Mouse (Mus musculus): ENCODE data around the gene Tango2. TPM values are rescaled to one million over a fixed set of nuclear protein-coding genes. Genes with fewer than 3 reads are reported as not detected.

The Tango2 gene
- polyA plus RNA-seq (2014; fragmentation: Nextera tagmentation; extraction: Ambion mirVana): 70.0 TPM in 2 replicates

GRCm38 (mm10) chr16:18347931-18348600 is at the start of gene Tango2, which contains the start of gene Arvcf:
Gene Tango2 (minus strand): TSS chr16:18348103.
Gene Arvcf (plus strand): TSS chr16:18348182.
- peaks cover 4% of the 10 kb centered on the region; the same call in 1 of the 2 replicates for H3K36me3 ChIP-seq (ENCODE audit: control insufficient read depth, insufficient read depth, low read length)
- no peaks in the 10 kb centered on the region for H3K27me3 ChIP-seq (ENCODE audit: control insufficient read depth, insufficient read depth, low read length)
- H3K4me2 ChIP-seq (ENCODE audit: low read length): peak within 1 kb of the TSS; percentile 73
- H3K27ac ChIP-seq (replicated peaks; ENCODE audit: low read depth, low read length): peak within 1 kb of the TSS; percentile 72
- peak within 1 kb of the TSS; percentile 93 for H3K4me3 ChIP-seq (replicated peaks; ENCODE audit: low read depth, low read length)
- H3K4me1 ChIP-seq (ENCODE audit: control insufficient read depth, insufficient read depth, low read length): peaks cover 25% of the 10 kb centered on the region
- WGBS: under 1% methylated on average over 44 of the region's 44 CpGs
- DNase-seq: peak; percentile 96
- peak; percentile 88 for ATAC-seq (ENCODE audit: low FRiP score, low TSS enrichment)
- H3K9me3 ChIP-seq (ENCODE audit: control insufficient read depth, low read length): no peaks in the 10 kb centered on the region
- peak within 1 kb of the TSS; percentile 82 for H3K9ac ChIP-seq (replicated peaks; ENCODE audit: low read length)

GRCm38 (mm10) chr16:18396791-18397621 is 49.1 kb upstream of the Tango2 start:
- Histone ChIP-seq H3K27ac (replicated peaks; ENCODE audit: low read depth, low read length) (no peak overlapping the region), H3K9ac (replicated peaks; ENCODE audit: low read length) (no peak overlapping the region), H3K4me1 (ENCODE audit: control insufficient read depth, insufficient read depth, low read length) (peaks cover 68% of the 10 kb centered on the region), H3K4me3 (replicated peaks; ENCODE audit: low read depth, low read length) (no peak overlapping the region), H3K27me3 (ENCODE audit: control insufficient read depth, insufficient read depth, low read length) (no peaks in the 10 kb centered on the region), H3K9me3 (ENCODE audit: control insufficient read depth, low read length) (no peaks in the 10 kb centered on the region), H3K4me2 (ENCODE audit: low read length) (no peak overlapping the region), H3K36me3 (ENCODE audit: control insufficient read depth, insufficient read depth, low read length) (peaks cover 53% of the 10 kb centered on the region)
- DNase-seq (no peak), ATAC-seq (ENCODE audit: low FRiP score, low TSS enrichment) (no peak)
- WGBS: 97% methylated on average over 27 of the region's 27 CpGs

- 32% methylated on average over 2 of the region's 2 CpGs for WGBS
- Histone ChIP-seq H3K9ac (replicated peaks; ENCODE audit: low read length) (0 out of 2 replicates have a peak overlapping the region, but pooled peaks have one; percentile 21), H3K4me1 (ENCODE audit: control insufficient read depth, insufficient read depth, low read length) (peaks cover 63% of the 10 kb centered on the region), H3K4me2 (ENCODE audit: low read length) (peak overlapping the region; percentile 89), H3K36me3 (ENCODE audit: control insufficient read depth, insufficient read depth, low read length) (peaks cover 45% of the 10 kb centered on the region), H3K9me3 (ENCODE audit: control insufficient read depth, low read length) (no peaks in the 10 kb centered on the region), H3K27ac (replicated peaks; ENCODE audit: low read depth, low read length) (peak overlapping the region; percentile 79), H3K4me3 (replicated peaks; ENCODE audit: low read depth, low read length) (no peak overlapping the region), H3K27me3 (ENCODE audit: control insufficient read depth, insufficient read depth, low read length) (no peaks in the 10 kb centered on the region)
- DNase-seq: peak; percentile 49
- ATAC-seq (ENCODE audit: low FRiP score, low TSS enrichment): no peak
Observed at GRCm38 (mm10) chr16:18396201-18396600, 48.3 kb upstream of the Tango2 start.

GRCm38 (mm10) chr16:18395620-18396036 is 47.7 kb upstream of the Tango2 start:
- 21% methylated on average over 6 of the region's 7 CpGs for WGBS
- Histone ChIP-seq H3K27ac (replicated peaks; ENCODE audit: low read depth, low read length) (peak overlapping the region; percentile 79), H3K27me3 (ENCODE audit: control insufficient read depth, insufficient read depth, low read length) (no peaks in the 10 kb centered on the region), H3K9me3 (ENCODE audit: control insufficient read depth, low read length) (no peaks in the 10 kb centered on the region), H3K9ac (replicated peaks; ENCODE audit: low read length) (0 out of 2 replicates have a peak overlapping the region, but pooled peaks have one; percentile 21), H3K4me1 (ENCODE audit: control insufficient read depth, insufficient read depth, low read length) (peaks cover 57% of the 10 kb centered on the region), H3K4me2 (ENCODE audit: low read length) (peak overlapping the region; percentile 89), H3K36me3 (ENCODE audit: control insufficient read depth, insufficient read depth, low read length) (peaks cover 40% of the 10 kb centered on the region), H3K4me3 (replicated peaks; ENCODE audit: low read depth, low read length) (no peak overlapping the region)
- DNase-seq (no peak), ATAC-seq (ENCODE audit: low FRiP score, low TSS enrichment) (no peak)

- 10% methylated on average over 11 of the region's 11 CpGs for WGBS
- Histone ChIP-seq H3K4me3 (replicated peaks; ENCODE audit: low read depth, low read length) (peak overlapping the region; percentile 5; the same call in 1 of the 2 replicates), H3K27ac (replicated peaks; ENCODE audit: low read depth, low read length) (peak overlapping the region; percentile 79), H3K9ac (replicated peaks; ENCODE audit: low read length) (no peak overlapping the region; the same call in 1 of the 2 replicates), H3K9me3 (ENCODE audit: control insufficient read depth, low read length) (no peaks in the 10 kb centered on the region), H3K4me2 (ENCODE audit: low read length) (peak overlapping the region; percentile 89), H3K4me1 (ENCODE audit: control insufficient read depth, insufficient read depth, low read length) (peaks cover 51% of the 10 kb centered on the region), H3K36me3 (ENCODE audit: control insufficient read depth, insufficient read depth, low read length) (peaks cover 34% of the 10 kb centered on the region), H3K27me3 (ENCODE audit: control insufficient read depth, insufficient read depth, low read length) (no peaks in the 10 kb centered on the region)
- ATAC-seq (ENCODE audit: low FRiP score, low TSS enrichment): peak; percentile 35
- peak; percentile 75 for DNase-seq
Observed at GRCm38 (mm10) chr16:18394777-18395619, 47.1 kb upstream of the Tango2 start.

- WGBS: 56% methylated on average over 3 of the region's 3 CpGs
- DNase-seq (no peak), ATAC-seq (ENCODE audit: low FRiP score, low TSS enrichment) (no peak)
- peak overlapping the region; percentile 75 for H3K4me3 ChIP-seq (replicated peaks; ENCODE audit: low read depth, low read length)
- H3K27me3 ChIP-seq (ENCODE audit: control insufficient read depth, insufficient read depth, low read length): no peaks in the 10 kb centered on the region
- H3K9me3 ChIP-seq (ENCODE audit: control insufficient read depth, low read length): no peaks in the 10 kb centered on the region
- peak overlapping the region; percentile 89 for H3K4me2 ChIP-seq (ENCODE audit: low read length)
- 0 out of 2 replicates have a peak overlapping the region, but pooled peaks have one; percentile 90 for H3K9ac ChIP-seq (replicated peaks; ENCODE audit: low read length)
- peak overlapping the region; percentile 91 for H3K27ac ChIP-seq (replicated peaks; ENCODE audit: low read depth, low read length)
- peaks cover 25% of the 10 kb centered on the region for H3K36me3 ChIP-seq (ENCODE audit: control insufficient read depth, insufficient read depth, low read length)
- peaks cover 42% of the 10 kb centered on the region for H3K4me1 ChIP-seq (ENCODE audit: control insufficient read depth, insufficient read depth, low read length)
Observed at GRCm38 (mm10) chr16:18394056-18394455, 46.2 kb upstream of the Tango2 start.

- no peaks in the 10 kb centered on the region for H3K27me3 ChIP-seq (ENCODE audit: control insufficient read depth, insufficient read depth, low read length)
- H3K9me3 ChIP-seq (ENCODE audit: control insufficient read depth, low read length): no peaks in the 10 kb centered on the region
- ATAC-seq (ENCODE audit: low FRiP score, low TSS enrichment) (no peak), DNase-seq (no peak)
- H3K27ac ChIP-seq (replicated peaks; ENCODE audit: low read depth, low read length): peak overlapping the region; percentile 91
- peaks cover 20% of the 10 kb centered on the region for H3K36me3 ChIP-seq (ENCODE audit: control insufficient read depth, insufficient read depth, low read length)
- 45% methylated on average over 5 of the region's 5 CpGs for WGBS
- peak overlapping the region; percentile 90; the same call in 1 of the 2 replicates for H3K9ac ChIP-seq (replicated peaks; ENCODE audit: low read length)
- peak overlapping the region; percentile 75 for H3K4me3 ChIP-seq (replicated peaks; ENCODE audit: low read depth, low read length)
- H3K4me2 ChIP-seq (ENCODE audit: low read length): peak overlapping the region; percentile 89
- H3K4me1 ChIP-seq (ENCODE audit: control insufficient read depth, insufficient read depth, low read length): peaks cover 41% of the 10 kb centered on the region
Observed at GRCm38 (mm10) chr16:18393595-18393994, 45.7 kb upstream of the Tango2 start.
